Mouse (Mus musculus) liver, adult 2 months (tissue): ENCODE data around the gene Rtkn2. TPM values are rescaled to one million over a fixed set of nuclear protein-coding genes. Genes with fewer than 3 reads are reported as not detected.
A peak's percentile ranks its signal among the peaks of the same experiment; 100 is the strongest.
"Not testable (repeated sequence)": the region's sequence is repeated elsewhere in the genome, so short reads cannot be mapped to it uniquely, and the experiment has no call there.

Experiments used
- DNase-seq: peaks from one replicate; pipeline ENCODE4 v3.0.0-alpha.2; 2011; ENCODE audit warnings: low read depth, low spot score; ENCODE audit errors: extremely low read depth
- H3K27ac ChIP-seq: fragments of 200-500 bp; replicated peaks from 2 replicates; pipeline ENCODE4 v1.5.1; 2012; ENCODE audit warnings: low read depth, mild to moderate bottlenecking, control low read depth, inconsistent platforms, low read length; ENCODE audit not compliant: insufficient read depth
- H3K27me3 ChIP-seq: fragments of 200-500 bp; 2 replicates; pipeline ENCODE4 v1.6.1; 2012; ENCODE audit warnings: mild to moderate bottlenecking, moderate library complexity, low read length, inconsistent platforms; ENCODE audit not compliant: control insufficient read depth, insufficient read depth
- H3K36me3 ChIP-seq: fragments of 200-500 bp; 2 replicates; pipeline ENCODE4 v1.6.1; 2012; ENCODE audit warnings: low read length, inconsistent platforms; ENCODE audit not compliant: control insufficient read depth, insufficient read depth
- H3K4me1 ChIP-seq: fragments of 200-500 bp; 2 replicates; pipeline ENCODE4 v1.6.1; 2011; ENCODE audit warnings: low read length; ENCODE audit not compliant: control insufficient read depth, insufficient read depth
- H3K4me3 ChIP-seq: fragments of 200-500 bp; 2 replicates; pipeline ENCODE4 v1.5.1; 2011; ENCODE audit warnings: low read depth, mild to moderate bottlenecking, control low read depth, low read length, moderate library complexity; ENCODE audit not compliant: insufficient read depth
- H3K79me2 ChIP-seq: fragments of 200-500 bp; 2 replicates; pipeline ENCODE4 v1.6.1; 2012; ENCODE audit warnings: inconsistent platforms, mild to moderate bottlenecking, low read length, moderate library complexity; ENCODE audit not compliant: control insufficient read depth, insufficient read depth
- H3K9ac ChIP-seq: fragments of 200-500 bp; 2 replicates; pipeline ENCODE4 v1.6.1; 2012; ENCODE audit warnings: low read depth, mild to moderate bottlenecking, control low read depth, inconsistent platforms, low read length
- CTCF ChIP-seq: fragments of 200-500 bp; IDR thresholded peaks from 2 replicates; pipeline ENCODE4 v1.5.1; 2011; ENCODE audit warnings: low read depth, low read length, control low read depth
- POLR2A ChIP-seq: fragments of 200-500 bp; IDR thresholded peaks from 2 replicates; pipeline ENCODE4 v1.6.1; 2011; ENCODE audit warnings: low read length, control low read depth; ENCODE audit not compliant: insufficient read depth; ENCODE audit errors: extremely low read depth
- WGBS: fragments of 180-500 bp; shearing (Covaris S2); methylation state at CpG from one replicate; pipeline ENCODE4 v1.1.7; 2018; 5-methylcytosine and 5-hydroxymethylcytosine counted together
- polyA plus RNA-seq: library from polyadenylated mRNA; depleted of rRNA; stranded (reverse); fragments of >200 nt; gene quantifications from 2 replicates; pipeline ENCODE4 v1.2.3, GENCODE M21; 2012
- total RNA-seq: library from RNA; depleted of rRNA; stranded (reverse); fragments of >200 nt; gene quantifications from 2 replicates; pipeline ENCODE4 v1.2.3, GENCODE M21; 2014

Rtkn2 gene
- total and polyA plus RNA-seq, 2 experiments, result 0.09 TPM; not detected in 1

DNA sequence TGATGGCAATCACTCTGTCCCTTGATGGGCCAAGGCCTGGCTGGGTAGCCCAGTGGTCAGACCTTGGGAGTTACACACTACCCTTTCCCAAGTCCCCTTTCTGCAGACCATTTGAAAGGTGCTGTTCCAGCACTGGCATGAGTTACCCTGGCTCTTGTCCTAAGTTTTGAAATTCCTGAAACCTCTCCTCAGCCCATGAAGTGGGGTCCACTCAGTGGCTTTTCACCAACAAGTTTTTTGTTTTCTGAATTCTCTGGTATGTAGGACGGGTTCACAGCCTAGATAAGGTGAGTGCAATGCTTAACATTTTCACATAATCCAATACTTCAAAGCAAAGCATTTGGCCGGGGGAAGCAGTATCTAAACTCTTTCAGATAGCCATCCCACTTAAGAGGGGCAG lies 115.8 kb downstream of the Rtkn2 start:
- H3K27me3 ChIP-seq, result no peaks in the 10 kb centered on the region
- H3K27ac ChIP-seq, result no peak overlapping the region
- no peak overlapping the region for H3K9ac ChIP-seq
- H3K36me3 ChIP-seq, result peaks cover 48% of the 10 kb centered on the region
- no peak overlapping the region for H3K4me3 ChIP-seq
- peaks cover 24% of the 10 kb centered on the region for H3K4me1 ChIP-seq
- peak; percentile 12 for DNase-seq
- H3K79me2 ChIP-seq, result no peaks in the 10 kb centered on the region
- TF ChIP-seq POLR2A (no peak), CTCF (no peak)
- 90% methylated on average over 2 of the region's 2 CpGs for WGBS

DNA sequence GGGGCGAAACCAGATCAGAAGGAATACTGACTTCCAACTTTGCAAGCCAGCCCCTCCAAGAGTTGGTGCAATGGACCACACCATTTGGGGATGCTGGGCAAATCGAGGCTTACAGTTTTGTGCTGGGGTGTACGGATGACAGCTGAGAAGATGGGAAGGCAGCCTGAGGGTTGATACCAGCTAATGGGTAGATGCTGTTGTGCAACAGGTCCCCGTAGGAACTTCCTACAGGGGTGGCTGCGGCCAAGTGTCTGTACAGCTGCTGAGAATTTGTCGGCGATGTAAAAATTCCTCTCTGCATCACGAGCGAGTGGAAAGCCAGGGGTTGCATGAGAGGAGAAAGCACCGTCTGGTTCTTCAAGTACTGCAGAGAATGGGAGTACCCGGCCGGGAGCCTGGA lies 117.0 kb downstream of the Rtkn2 start:
- H3K36me3 ChIP-seq, result peaks cover 61% of the 10 kb centered on the region
- H3K9ac ChIP-seq, result no peak overlapping the region
- H3K27ac ChIP-seq, result no peak overlapping the region
- H3K4me1 ChIP-seq, result peaks cover 15% of the 10 kb centered on the region
- TF ChIP-seq CTCF (no peak), POLR2A (no peak)
- 90% methylated on average over 12 of the region's 12 CpGs for WGBS
- H3K27me3 ChIP-seq, result no peaks in the 10 kb centered on the region
- no peak overlapping the region for H3K4me3 ChIP-seq
- no peaks in the 10 kb centered on the region for H3K79me2 ChIP-seq
- peak; percentile 16 for DNase-seq

DNA sequence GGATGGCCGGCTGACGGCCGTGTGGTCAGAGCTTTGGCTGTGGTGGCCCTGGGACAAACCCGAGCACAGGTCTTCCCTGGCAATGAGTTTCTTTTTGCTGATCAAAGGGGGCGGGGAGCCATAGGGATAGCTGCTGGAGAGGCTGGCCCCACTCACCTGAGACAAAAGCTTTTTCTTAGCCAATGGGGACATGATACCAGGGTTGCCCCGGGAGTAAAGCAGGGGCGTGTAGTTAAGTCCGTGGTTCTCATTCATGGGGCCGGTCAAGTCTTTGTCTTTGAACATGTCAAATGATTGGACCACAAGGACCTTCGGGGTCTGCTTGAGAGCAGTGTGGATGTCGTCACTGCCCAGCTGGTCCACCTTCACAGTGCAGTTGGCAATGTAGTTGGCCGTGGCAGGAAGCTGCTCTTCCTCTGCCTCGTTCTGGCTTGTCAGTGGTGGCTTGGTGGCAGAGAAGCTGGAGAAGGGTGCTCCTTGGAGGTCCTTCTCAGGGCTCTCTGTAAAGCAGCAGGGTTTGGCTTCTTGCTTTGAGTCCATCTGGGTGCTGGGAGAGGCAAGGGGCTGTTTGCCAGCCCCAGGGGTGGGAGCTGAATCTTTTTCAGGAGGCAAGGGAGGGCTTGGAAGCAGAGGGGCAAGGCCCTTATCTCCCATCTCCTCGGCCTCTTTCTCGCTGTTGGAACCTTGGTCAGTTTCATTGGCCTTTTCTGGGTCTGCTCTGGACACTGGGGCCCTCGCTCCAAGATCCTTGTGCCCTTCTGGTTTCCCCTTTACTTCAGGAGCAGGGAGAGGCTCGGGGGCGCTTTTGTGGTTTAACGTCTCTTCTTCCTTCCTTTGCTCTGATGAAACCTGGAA lies 118.7 kb downstream of the Rtkn2 start:
- 95% methylated on average over 19 of the region's 19 CpGs for WGBS

DNA sequence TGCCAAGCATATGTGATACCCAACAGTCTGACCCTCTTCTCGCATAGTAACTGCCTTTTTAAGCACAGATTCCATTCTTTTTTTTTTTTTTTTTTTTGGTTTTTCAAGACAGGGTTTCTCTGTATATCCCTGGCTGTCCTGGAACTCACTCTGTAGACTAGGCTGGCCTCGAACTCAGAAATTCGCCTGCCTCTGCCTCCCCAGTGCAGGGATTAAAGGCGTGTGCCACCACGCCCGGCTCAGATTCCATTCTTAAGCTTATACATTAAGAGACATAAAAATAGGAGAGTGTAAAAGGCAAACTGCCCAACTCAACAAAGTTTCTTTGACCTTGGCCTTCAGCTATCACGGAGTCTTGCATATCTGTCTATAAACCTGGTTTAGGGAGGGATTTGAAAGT lies 120.4 kb downstream of the Rtkn2 start:
- H3K9ac ChIP-seq, H3K27ac ChIP-seq, H3K4me3 ChIP-seq, H3K27me3 ChIP-seq, H3K4me1 ChIP-seq, H3K79me2 ChIP-seq: not testable (repeated sequence)
- peaks cover 82% of the 10 kb centered on the region for H3K36me3 ChIP-seq
- 90% methylated on average over 7 of the region's 7 CpGs for WGBS
- peak; percentile 2 for DNase-seq

More for the DNA sequence above, 118.7 kb downstream of the Rtkn2 start:
- no peak overlapping the region for H3K9ac ChIP-seq
- peak; percentile 0 for DNase-seq
- no peaks in the 10 kb centered on the region for H3K79me2 ChIP-seq
- H3K27ac ChIP-seq, result no peak overlapping the region
- peaks cover 75% of the 10 kb centered on the region for H3K36me3 ChIP-seq
- H3K4me3 ChIP-seq, result no peak overlapping the region
- peaks cover 5% of the 10 kb centered on the region for H3K4me1 ChIP-seq
- H3K27me3 ChIP-seq, result no peaks in the 10 kb centered on the region
- TF ChIP-seq POLR2A (no peak), CTCF (no peak)

DNA sequence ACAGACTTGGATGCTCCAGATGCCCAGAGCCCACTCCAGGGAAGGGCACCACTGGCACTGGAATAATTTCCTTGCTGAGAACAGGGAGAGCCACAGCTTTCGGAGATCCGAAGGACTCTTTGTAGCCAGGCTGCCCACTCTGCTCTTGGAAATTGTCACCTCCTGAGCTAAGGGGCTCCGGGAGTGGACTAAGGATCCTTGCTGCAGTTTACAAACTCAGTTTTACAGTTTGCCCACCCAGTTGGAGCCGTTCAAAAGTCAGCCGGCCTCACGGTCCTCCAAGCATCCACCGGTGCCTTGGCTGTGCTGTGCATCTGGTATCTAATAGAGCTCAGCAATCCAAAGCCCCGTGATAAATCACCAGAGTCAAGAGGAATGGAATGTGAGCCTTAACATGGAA lies 121.1 kb downstream of the Rtkn2 start:
- no peak for DNase-seq
- Histone ChIP-seq H3K36me3 (peaks cover 87% of the 10 kb centered on the region), H3K4me3 (no peak overlapping the region), H3K27ac (no peak overlapping the region), H3K9ac (no peak overlapping the region), H3K27me3 (no peaks in the 10 kb centered on the region), H3K4me1 (peaks cover 4% of the 10 kb centered on the region; the same call in 1 of the 2 replicates), H3K79me2 (no peaks in the 10 kb centered on the region)
- WGBS, result 89% methylated on average over 8 of the region's 8 CpGs
- TF ChIP-seq POLR2A (no peak), CTCF (no peak)

DNA sequence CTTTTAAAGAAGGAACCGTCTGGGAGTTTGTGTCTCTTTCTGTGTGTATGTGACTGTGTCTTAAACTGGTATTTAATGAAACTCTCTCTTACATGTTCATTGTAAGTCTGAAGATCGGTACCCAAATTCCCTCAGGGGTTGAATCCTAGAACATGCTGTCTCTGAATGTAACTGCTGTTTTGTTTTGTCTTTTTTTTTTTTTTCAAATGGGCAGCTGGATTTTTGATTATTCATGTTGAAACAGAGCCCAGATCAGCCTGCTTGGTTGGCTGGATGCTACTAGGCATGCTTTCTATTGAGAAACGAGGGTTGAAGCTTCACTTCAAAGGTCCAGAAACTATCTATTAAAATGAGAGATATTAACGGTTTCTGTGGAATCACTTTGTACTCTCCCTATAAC lies 121.9 kb downstream of the Rtkn2 start:
- Histone ChIP-seq H3K4me1 (peaks cover 4% of the 10 kb centered on the region; the same call in 1 of the 2 replicates), H3K79me2 (no peaks in the 10 kb centered on the region), H3K36me3 (peaks cover 86% of the 10 kb centered on the region), H3K27ac (no peak overlapping the region), H3K4me3 (no peak overlapping the region), H3K9ac (no peak overlapping the region), H3K27me3 (no peaks in the 10 kb centered on the region)
- TF ChIP-seq CTCF (no peak), POLR2A (no peak)
- WGBS, result 56% methylated on average over 4 of the region's 4 CpGs
- peak; percentile 29 for DNase-seq
